Mouse (Mus musculus): ENCODE results near the gene Dach2. TPM values are rescaled to one million over a fixed set of nuclear protein-coding genes. Genes with fewer than 3 reads are reported as not detected.

Gene Dach2
- total and polyA plus RNA-seq, 3 experiments = 0.13 TPM; not detected in 2

DNA sequence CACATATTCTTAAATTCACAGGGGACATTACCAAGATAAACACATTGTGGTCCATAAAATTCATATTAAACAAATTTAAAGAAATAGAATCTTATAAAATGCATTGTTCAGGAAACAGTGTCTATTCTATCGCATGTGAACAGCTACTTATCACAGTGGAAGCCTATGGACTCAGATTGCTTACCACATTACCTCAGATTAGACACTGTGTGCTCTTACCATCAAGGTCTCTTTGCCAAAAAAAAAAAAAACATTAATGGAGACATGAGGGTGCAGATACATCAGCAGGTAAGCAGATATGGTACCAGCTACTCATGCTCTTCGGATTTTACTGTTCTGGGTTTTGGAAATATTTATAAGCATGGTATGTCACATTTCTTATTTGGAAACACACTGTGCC, 415.1 kb downstream of the Dach2 start:
- DNase-seq (ENCODE audit: extremely low read depth) = no peak
- no peak for TF ChIP-seq MAZ (IDR thresholded peaks at IDR 0.05; ENCODE audit: low read depth, low read length)
- TF ChIP-seq ZC3H11A (IDR thresholded peaks at IDR 0.05; ENCODE audit: low read depth, low read length) = no peak
- no peak for TF ChIP-seq USF1 (IDR thresholded peaks at IDR 0.05; ENCODE audit: low read depth, low read length)
- no peak for TF ChIP-seq CHD1 (IDR thresholded peaks at IDR 0.05; ENCODE audit: low read depth, low read length)
- TF ChIP-seq USF2 (conservative IDR thresholded peaks at IDR 0.05; ENCODE audit: low read depth, low read length) = no peak
- no peak for TF ChIP-seq SMC3 (IDR thresholded peaks at IDR 0.05; ENCODE audit: low read depth, low read length)
- TF ChIP-seq JUND (conservative IDR thresholded peaks at IDR 0.05; ENCODE audit: low read depth, low read length) = no peak
- no peak for TF ChIP-seq EP300 (IDR thresholded peaks at IDR 0.05; ENCODE audit: low read length)
- TF ChIP-seq GABPA (IDR thresholded peaks at IDR 0.05; ENCODE audit: insufficient replicate concordance, low read depth, low read length) = no peak
- TF ChIP-seq SIN3A (IDR thresholded peaks at IDR 0.05; ENCODE audit: low read length) = no peak
- TF ChIP-seq ZNF384 (IDR thresholded peaks at IDR 0.05; ENCODE audit: low read depth, low read length) = no peak
- TF ChIP-seq UBTF (IDR thresholded peaks at IDR 0.05; ENCODE audit: low read depth, low read length) = no peak
- no peak for TF ChIP-seq HCFC1 (IDR thresholded peaks at IDR 0.05; ENCODE audit: low read depth, low read length)
- TF ChIP-seq TCF12 (IDR thresholded peaks at IDR 0.05; ENCODE audit: low read depth, low read length) = no peak
- TF ChIP-seq ETS1 (conservative IDR thresholded peaks at IDR 0.05; ENCODE audit: low read depth, low read length) = no peak
- no peak for TF ChIP-seq PAX5 (IDR thresholded peaks at IDR 0.05; ENCODE audit: low read length)
- TF ChIP-seq MEF2A (IDR thresholded peaks at IDR 0.05; ENCODE audit: borderline replicate concordance, low read depth, low read length) = no peak
- TF ChIP-seq POLR2A (IDR thresholded peaks at IDR 0.05; ENCODE audit: low read depth, low read length) = no peak
- TF ChIP-seq MXI1 (IDR thresholded peaks at IDR 0.05; ENCODE audit: low read depth, low read length) = no peak
- no peak for TF ChIP-seq ZMIZ1 (IDR thresholded peaks at IDR 0.05; ENCODE audit: low read depth, low read length)
- no peaks in the 10 kb centered on the region for H3K36me3 ChIP-seq (replicated peaks in 1 of 2; ENCODE audit: control insufficient read depth in 1 of 2, insufficient read depth in 1 of 2, low read length in 1 of 2)
- H3K9me3 ChIP-seq (replicated peaks; ENCODE audit: low read length) = no peaks in the 10 kb centered on the region
- no peak overlapping the region for H3K4me2 ChIP-seq (ENCODE audit: insufficient read depth, low read depth, poor library complexity, severe bottlenecking)
- no peak overlapping the region for H3K27ac ChIP-seq (ENCODE audit: insufficient read depth, low read depth)
- dilution Hi-C loops (cut with MboI; ENCODE audit: extremely low pct_ligation_motif_present, extremely low pct_unique_long_range_greater_than_20kb, low sequenced_read_pairs) (no loop called here), in situ Hi-C loops (cut with MboI; ENCODE audit: low pct_ligation_motif_present, low pct_unique_long_range_greater_than_20kb, low sequenced_read_pairs) (no loop called here)
- no peak overlapping the region for H3K4me3 ChIP-seq (replicated peaks in 1 of 3; ENCODE audit: low read depth in 2 of 3, low read length in 2 of 3, poor library complexity in 1 of 3)
- no peaks in the 10 kb centered on the region for H3K27me3 ChIP-seq (replicated peaks)
- no peaks in the 10 kb centered on the region for H3K4me1 ChIP-seq (ENCODE audit: control insufficient read depth in 1 of 2, insufficient read depth in 2 of 2)
- no peaks in the 10 kb centered on the region for H3K79me2 ChIP-seq (replicated peaks; ENCODE audit: control insufficient read depth, extremely low read depth, insufficient read depth, poor library complexity, severe bottlenecking)
- H3K9ac ChIP-seq (ENCODE audit: insufficient read depth, low read depth) = no peak overlapping the region

DNA sequence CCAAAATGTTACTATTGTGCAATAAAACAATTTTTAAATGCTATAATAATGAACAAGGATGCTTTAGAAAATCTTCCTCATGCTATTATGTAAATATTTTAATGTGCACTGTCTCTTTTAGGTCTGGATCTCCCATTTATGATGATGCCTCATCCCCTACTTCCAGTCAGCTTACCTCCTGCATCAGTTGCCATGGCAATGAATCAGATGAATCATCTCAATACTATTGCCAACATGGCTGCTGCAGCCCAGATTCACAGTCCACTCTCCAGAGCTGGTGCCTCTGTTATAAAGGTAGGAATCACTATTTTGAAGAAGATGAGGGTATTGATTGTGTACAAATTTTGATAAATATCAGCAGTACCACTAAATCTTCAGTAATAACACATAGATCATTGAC, 426.8 kb downstream of the Dach2 start:
- Histone ChIP-seq H3K27ac (ENCODE audit: insufficient read depth, low read depth) (no peak overlapping the region), H3K4me3 (replicated peaks in 1 of 3; ENCODE audit: low read depth in 2 of 3, low read length in 2 of 3, poor library complexity in 1 of 3) (no peak overlapping the region), H3K79me2 (replicated peaks; ENCODE audit: control insufficient read depth, extremely low read depth, insufficient read depth, poor library complexity, severe bottlenecking) (no peaks in the 10 kb centered on the region), H3K27me3 (replicated peaks) (no peaks in the 10 kb centered on the region), H3K4me2 (ENCODE audit: insufficient read depth, low read depth, poor library complexity, severe bottlenecking) (no peak overlapping the region), H3K36me3 (replicated peaks in 1 of 2; ENCODE audit: control insufficient read depth in 1 of 2, insufficient read depth in 1 of 2, low read length in 1 of 2) (no peaks in the 10 kb centered on the region), H3K9ac (ENCODE audit: insufficient read depth, low read depth) (no peak overlapping the region), H3K9me3 (replicated peaks; ENCODE audit: low read length) (no peaks in the 10 kb centered on the region), H3K4me1 (ENCODE audit: control insufficient read depth in 1 of 2, insufficient read depth in 2 of 2) (no peaks in the 10 kb centered on the region)
- in situ Hi-C loops (cut with MboI; ENCODE audit: low pct_ligation_motif_present, low pct_unique_long_range_greater_than_20kb, low sequenced_read_pairs) = no loop called here
- no peak for TF ChIP-seq ETS1 (conservative IDR thresholded peaks at IDR 0.05; ENCODE audit: low read depth, low read length)
- TF ChIP-seq MAFK (IDR thresholded peaks at IDR 0.05; ENCODE audit: insufficient replicate concordance, low read length) = no peak
- no peak for TF ChIP-seq ELF1 (IDR thresholded peaks at IDR 0.05; ENCODE audit: low read depth, low read length)
- TF ChIP-seq MXI1 (IDR thresholded peaks at IDR 0.05; ENCODE audit: low read depth, low read length) = no peak
- no peak for TF ChIP-seq USF2 (conservative IDR thresholded peaks at IDR 0.05; ENCODE audit: low read depth, low read length)
- TF ChIP-seq POLR2AphosphoS2 (IDR thresholded peaks at IDR 0.05; ENCODE audit: low read depth, low read length) = no peak
- no peak for TF ChIP-seq NELFE (IDR thresholded peaks at IDR 0.05; ENCODE audit: low read depth, low read length)
- no peak for TF ChIP-seq E2F4 (IDR thresholded peaks at IDR 0.05; ENCODE audit: insufficient replicate concordance, low read depth, low read length)
- TF ChIP-seq ZNF384 (IDR thresholded peaks at IDR 0.05; ENCODE audit: low read depth, low read length) = no peak
- TF ChIP-seq IRF4 (IDR thresholded peaks at IDR 0.05; ENCODE audit: low read depth, low read length) = no peak
- no peak for TF ChIP-seq JUND (conservative IDR thresholded peaks at IDR 0.05; ENCODE audit: low read depth, low read length)
- no peak for TF ChIP-seq CHD1 (IDR thresholded peaks at IDR 0.05; ENCODE audit: low read depth, low read length)
- TF ChIP-seq CHD2 (IDR thresholded peaks at IDR 0.05; ENCODE audit: low read length) = no peak
- no peak for TF ChIP-seq POLR2A (IDR thresholded peaks at IDR 0.05; ENCODE audit: low read depth, low read length)
- no peak for TF ChIP-seq UBTF (IDR thresholded peaks at IDR 0.05; ENCODE audit: low read depth, low read length)
- TF ChIP-seq NRF1 (IDR thresholded peaks at IDR 0.05; ENCODE audit: low read depth, low read length) = no peak
- no peak for TF ChIP-seq MYC (IDR thresholded peaks at IDR 0.05; ENCODE audit: low read depth, low read length)
- no peak for DNase-seq (ENCODE audit: extremely low read depth)
- dilution Hi-C loops (cut with MboI; ENCODE audit: extremely low pct_ligation_motif_present, extremely low pct_unique_long_range_greater_than_20kb, low sequenced_read_pairs) = no loop called here

Measured in CH12.LX (cell line).